Mouse (Mus musculus) ovary, postnatal 14 days (tissue): ENCODE results near the gene Cyp2d10.
A peak's percentile ranks its signal among the peaks of the same experiment; 100 is the strongest.
"Not testable (repeated sequence)": the region's sequence is repeated elsewhere in the genome, so short reads cannot be mapped to it uniquely, and the experiment has no call there.

Source experiments
- DNase-seq: peaks from one replicate; pipeline ENCODE4 v3.0.0; 2022; ENCODE audit warnings: low spot score

Cyp2d10 gene

DNA sequence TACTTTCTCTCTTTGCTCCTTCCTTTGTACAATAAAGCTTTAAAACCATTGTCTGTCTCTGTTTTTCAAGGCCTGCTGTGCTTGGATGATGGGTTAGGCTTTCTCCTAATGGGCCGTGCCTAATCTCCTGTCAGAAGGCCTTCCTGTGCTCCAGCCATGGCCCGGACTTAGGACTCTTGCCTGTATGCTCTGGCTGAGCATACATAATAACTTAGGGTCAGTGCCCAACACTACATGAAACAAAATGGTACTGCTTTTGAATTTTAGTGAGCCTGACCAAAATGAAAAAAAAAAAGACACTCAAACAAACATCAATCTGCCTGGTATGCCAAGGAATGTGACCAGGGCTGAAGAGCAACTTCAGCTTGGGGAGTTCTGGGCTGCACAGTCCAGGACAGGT lies 5.5 kb downstream of the Cyp2d10 start:
- no peak for DNase-seq

DNA sequence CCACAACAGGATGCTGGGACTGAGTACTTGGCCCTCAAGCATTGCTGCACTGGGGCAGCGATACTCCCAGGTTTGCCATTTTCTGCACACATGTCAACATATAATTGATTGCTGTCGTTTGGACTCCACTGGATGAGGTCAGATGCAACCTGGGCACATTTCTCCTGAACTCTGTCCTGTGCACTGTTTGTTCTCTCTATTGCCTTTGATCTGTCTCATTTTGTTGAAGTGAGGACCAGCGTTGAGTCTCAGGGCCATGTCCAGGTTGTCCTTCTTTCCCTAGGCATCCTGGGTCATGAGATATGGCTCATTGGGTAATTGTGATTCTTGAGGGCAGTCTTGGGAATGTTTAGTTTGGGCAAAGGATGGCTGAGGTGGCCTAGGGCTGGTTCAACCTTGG lies 11.0 kb downstream of the Cyp2d10 start:
- DNase-seq, result not testable (repeated sequence)

- not testable (repeated sequence) for DNase-seq
These were observed 13.1 kb downstream of the Cyp2d10 start, which contains the start of gene Cyp2d11 for GRCm38 (mm10) chr15:82393922-82394321. Gene Cyp2d11 (minus strand): TSS chr15:82394022.

DNA sequence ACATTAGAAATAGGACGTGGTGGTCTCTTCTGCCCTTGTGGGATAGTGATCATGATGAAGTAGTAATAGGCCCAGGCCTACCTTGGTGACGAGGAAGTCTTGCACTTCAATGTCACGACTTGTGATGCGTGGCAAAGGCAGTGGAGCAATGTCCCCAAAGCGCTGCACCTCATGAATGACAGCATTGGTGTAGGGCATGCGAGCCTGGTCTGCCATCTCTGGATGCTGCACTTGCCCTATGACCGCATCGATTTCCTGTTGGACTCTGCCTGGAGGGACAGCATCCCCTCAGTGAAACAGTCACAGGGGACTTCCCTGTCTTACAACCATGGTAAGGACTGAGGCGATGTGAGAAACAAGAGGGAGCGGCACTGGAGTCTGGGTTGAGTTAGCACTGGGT lies 17.1 kb downstream of the Cyp2d10 start:
- DNase-seq, result not testable (repeated sequence)

- DNase-seq, result no peak
These were observed 21.3 kb downstream of the Cyp2d10 start for GRCm38 (mm10) chr15:82385729-82386128.

DNA sequence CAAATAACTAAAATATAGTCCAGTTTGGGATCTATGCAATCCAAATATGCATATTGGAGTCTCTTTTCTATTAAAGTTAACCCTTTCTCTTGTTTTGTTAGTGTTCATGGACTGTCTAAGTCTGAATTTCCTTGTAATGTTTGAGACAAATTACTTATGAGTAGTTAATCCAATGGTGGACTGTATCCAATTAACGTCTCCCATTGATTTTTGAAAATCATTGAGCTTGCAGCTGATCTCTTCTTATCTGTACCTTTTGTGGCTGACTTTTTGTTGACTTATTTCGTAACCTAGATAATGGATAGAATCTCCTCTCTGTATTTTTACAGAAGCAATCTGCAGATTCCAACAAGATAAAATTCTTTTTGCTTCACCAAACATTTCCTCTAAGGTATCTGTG lies 24.6 kb downstream of the Cyp2d10 start:
- no peak for DNase-seq

GRCm38 (mm10) chr15:82380714-82381062 lies 26.3 kb downstream of the Cyp2d10 start:
- DNase-seq, result no peak

GRCm38 (mm10) chr15:82379871-82380713 lies 26.9 kb downstream of the Cyp2d10 start, which contains the start of gene Cyp2d22:
Gene Cyp2d22 (minus strand): TSS chr15:82380260.
- DNase-seq, result peak; percentile 39

DNA sequence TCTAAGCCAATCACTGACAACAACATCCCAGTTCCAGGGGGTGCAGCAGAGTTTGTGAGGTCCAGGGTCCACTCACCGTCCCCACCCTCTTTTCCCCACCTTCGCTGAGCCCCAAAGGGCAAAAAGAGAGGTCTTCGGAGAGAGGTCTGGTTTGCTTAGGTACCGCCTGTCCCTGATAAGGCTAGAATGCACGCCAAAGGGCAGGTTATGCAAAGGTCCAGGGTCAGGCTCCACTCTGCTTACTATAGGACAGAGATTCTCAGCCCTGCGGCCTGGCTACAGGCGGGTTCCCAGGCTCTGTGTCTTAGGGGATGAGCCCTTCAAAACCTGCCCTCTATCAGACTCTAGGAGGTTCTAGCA lies 27.5 kb downstream of the Cyp2d10 start:
- DNase-seq, result no peak

DNA sequence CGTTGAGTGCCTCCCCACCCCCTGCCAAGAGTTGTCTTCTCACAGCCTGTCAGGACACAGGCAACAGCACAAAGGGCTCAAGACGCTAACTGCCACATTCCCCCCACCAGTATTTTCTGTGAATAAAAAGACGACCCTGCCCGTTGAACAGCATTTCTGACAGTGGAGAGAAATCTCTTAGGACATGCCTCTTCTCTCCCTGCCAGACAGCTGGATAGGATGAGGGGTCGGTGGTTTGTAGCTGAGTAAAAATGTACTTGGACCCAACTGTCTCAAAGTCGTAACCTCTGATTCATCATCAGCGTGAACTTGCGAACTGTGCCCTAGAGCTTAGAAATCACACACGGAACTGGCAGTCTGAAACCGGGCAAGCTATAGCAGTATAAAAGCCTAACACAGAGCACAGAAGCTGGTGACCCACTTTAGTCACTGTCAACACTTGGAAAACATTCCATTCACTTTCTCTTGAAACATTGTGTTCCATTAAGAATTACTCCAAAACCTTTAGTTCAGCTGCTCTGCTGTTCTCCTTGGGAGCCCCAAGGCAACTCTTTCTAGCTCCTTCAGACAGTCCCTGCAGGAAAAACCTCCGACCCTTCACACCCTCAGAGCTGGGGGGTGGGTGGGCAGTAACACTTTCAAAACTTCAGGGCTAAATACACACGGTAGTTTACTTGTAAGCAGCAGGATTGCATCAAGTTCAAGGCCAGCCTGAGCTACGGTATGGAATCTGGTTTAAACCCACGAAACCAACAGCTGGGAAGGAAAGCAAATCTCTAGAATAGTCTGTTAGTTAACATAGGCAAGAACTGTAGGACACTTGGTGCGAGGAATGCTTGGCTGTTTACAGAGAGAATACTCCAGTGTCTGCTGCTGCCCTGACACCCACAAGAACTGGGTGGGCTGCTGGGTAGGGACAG lies 28.5 kb downstream of the Cyp2d10 start:
- no peak for DNase-seq

DNA sequence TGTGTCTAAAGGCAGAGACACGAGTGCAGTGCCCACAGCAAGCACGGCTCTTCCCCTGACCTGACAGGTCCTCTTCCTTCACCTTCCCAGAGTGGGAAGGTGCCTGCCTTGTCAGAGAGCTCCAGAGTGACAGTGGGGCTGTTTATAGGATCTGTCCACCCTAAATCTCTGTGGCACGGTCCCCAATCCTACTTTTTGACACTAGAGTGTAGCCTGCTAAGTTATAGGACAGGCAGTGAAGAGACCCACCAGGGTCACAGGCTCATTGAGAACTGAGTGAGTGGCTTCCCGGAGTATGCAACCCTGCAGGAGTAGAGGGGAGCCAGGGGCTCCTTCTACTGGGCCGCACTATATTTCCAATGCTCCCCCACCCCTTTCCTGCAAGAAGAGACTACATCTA lies 29.3 kb downstream of the Cyp2d10 start:
- no peak for DNase-seq

DNA sequence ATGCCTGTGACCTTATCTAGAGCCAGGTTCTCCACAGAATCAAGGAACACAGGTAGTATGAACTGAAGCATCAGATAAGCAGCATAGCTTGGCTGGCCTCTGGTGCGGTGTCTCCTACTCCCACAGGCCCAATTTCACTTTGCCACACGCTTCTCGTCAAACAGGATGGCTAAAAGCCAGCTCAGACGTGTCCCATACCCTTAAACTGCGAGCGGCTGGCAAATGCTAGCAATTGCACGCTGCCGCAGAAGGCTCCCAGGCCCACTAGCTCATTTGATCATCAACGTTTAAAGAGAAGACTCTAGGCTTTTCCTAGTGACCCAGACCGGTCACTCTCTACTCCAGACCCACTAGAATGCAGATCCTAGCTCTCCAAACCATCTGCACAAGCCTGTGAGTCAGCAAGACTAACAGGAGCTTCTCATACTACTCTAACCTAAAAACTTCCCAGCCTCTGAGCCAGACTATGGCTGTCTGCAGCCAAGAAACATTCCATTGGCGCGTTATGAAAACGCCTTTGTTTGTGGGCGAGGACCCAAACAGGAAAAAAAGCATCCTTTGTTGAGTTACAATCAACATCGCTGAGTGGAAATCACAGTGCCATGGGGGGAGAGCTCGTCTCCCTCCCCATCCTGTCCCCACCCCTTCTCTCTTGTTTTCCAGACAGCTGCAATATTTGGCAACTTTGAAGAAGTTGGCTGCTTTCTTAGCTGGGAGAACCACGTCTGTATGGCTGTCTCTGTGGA lies 30.4 kb downstream of the Cyp2d10 start:
- DNase-seq, result no peak

DNA sequence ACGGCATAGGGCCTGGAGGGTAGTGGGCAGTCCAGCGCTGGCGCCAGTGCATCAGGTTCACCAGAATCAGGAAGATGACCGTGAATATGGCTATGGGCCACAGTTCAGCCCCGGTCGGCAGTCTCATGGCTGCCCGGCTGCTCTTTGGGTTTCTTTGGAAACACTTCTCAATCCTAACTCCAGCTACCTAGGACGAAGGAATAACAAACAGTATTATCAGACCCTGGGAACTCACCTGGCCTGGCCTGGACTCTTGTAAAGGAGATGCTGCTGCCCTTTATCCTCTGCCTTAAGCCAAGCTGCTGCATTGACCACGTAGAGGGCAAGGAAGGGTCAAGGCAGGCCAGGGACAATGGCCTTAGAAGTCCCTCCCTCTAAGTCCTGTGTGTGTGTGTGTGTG lies 31.1 kb downstream of the Cyp2d10 start:
- DNase-seq, result no peak

- DNase-seq, result no peak
These were observed 32.6 kb downstream of the Cyp2d10 start for GRCm38 (mm10) chr15:82374437-82374836.

- DNase-seq, result no peak
These were observed 34.0 kb downstream of the Cyp2d10 start for GRCm38 (mm10) chr15:82372991-82373390.

DNA sequence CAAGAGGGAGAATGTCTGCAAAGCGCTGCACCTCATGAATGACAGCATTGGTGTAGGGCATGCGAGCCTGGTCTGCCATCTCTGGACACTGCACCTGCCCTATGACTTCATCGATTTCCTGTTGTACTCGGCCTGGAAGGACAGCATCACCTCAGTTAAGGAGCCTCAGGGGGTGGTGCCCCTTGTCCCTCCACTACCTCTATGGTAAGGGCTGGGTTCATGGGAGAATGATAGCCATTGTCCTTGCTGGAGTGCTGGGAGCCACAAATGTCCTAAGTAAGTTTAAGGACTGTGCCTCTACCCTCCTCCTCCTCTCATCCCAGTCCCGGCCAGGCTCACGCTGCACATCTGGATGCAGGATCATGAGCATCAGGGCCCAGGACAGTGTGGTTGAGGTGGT lies 34.5 kb downstream of the Cyp2d10 start:
- no peak for DNase-seq

DNA sequence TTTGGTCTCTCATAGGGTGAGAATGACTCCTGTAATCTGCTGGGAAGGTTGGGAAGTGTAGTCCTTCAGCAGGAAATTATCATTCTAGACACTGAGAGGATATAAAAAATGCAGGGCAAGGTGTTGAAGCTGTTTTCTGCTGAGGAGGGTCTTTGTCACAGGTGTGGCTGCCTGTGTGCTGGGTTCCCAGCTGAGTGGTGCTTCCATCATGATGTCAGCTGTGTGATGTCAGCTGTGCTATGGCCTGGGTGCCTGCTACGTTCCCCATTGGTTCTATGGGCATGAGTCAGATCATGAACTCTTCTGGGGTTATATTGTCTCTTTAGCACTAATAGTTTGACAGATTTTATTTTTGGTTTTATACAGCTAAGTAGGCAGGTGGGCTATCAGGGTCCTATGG lies 38.1 kb downstream of the Cyp2d10 start:
- DNase-seq, result no peak

DNA sequence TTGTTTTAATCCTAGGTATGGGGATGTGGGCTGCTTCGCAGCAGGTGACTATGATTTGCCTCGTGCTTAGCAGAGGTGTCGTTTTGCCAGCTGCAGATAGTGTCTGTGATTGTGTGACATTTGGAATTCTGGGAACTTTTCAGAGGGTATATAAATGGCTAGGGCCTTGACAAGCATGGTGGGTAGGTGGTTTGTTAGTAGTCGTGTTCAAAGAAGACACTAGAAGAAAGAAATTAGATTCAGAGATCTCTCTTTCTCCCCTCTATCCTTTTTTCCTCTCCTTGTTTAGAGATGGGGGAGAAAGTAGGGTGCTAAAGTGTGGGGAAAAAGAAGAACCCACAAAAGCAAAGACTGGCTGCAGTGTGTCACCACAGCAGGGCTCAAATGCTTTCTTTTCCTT lies 38.8 kb downstream of the Cyp2d10 start:
- DNase-seq, result no peak

DNA sequence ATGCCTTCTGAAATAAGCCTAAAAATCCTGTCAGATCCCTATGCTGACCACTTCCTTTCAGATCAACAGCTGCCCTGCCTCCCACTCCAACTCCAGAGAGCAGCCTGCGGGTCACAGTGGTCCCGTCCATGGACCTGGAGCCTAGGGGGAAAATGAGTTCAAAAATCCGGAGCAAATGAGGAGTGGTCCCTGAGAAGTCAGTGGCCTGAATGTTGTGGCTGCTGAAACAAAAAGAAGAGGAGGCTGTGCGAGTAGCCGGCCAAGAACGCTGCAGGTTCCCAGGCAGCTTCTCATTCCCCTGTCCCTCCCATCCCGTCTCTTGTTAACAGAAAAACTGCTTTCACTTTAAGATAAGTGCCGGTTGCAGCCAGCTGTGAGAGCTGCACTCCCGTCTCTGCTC lies 42.4 kb downstream of the Cyp2d10 start:
- not testable (repeated sequence) for DNase-seq

GRCm38 (mm10) chr15:82363801-82364200 lies 43.2 kb downstream of the Cyp2d10 start:
- not testable (repeated sequence) for DNase-seq

GRCm38 (mm10) chr15:82362234-82362633 lies 44.8 kb downstream of the Cyp2d10 start:
- DNase-seq, result no peak

- DNase-seq, result no peak
These were observed 45.5 kb downstream of the Cyp2d10 start for GRCm38 (mm10) chr15:82361459-82362018.
